Mouse (Mus musculus) MEL (cell line): ENCODE data around the gene Col20a1. TPM values are rescaled to one million over a fixed set of nuclear protein-coding genes. Genes with fewer than 3 reads are reported as not detected.

Experiments used
- DNase-seq: peaks from one replicate; pipeline ENCODE4 v3.0.0; 2011; ENCODE audit warnings: low read depth, low spot score
- H3K27ac ChIP-seq: 2 replicates; pipeline ENCODE4 v1.5.1; 2012; ENCODE audit warnings: low read depth, mild to moderate bottlenecking, control low read depth, low read length, moderate library complexity; ENCODE audit not compliant: control insufficient read depth
- H3K27me3 ChIP-seq, 2 experiments: fragments of 150-350 bp in 1 of 2; sonication (generic) in 1 of 2; 2 replicates each; pipeline ENCODE4 v1.6.1; 2012; ENCODE audit warnings: low read length in 2 of 2, mild to moderate bottlenecking in 2 of 2, improper control_type of control experiment in 1 of 2, moderate library complexity in 1 of 2; ENCODE audit not compliant: insufficient read depth in 2 of 2, control insufficient read depth in 1 of 2
- H3K36me3 ChIP-seq, 2 experiments: 2 replicates each; pipeline ENCODE4 v1.6.1; 2012 to 2014; ENCODE audit warnings: low read length in 2 of 2, improper control_type of control experiment in 1 of 2, inconsistent platforms in 1 of 2, mild to moderate bottlenecking in 1 of 2; ENCODE audit not compliant: insufficient read depth in 2 of 2, control insufficient read depth in 1 of 2
- H3K4me1 ChIP-seq, 2 experiments: fragments of 150-350 bp in 1 of 2; sonication (generic) in 1 of 2; 2 replicates each; pipeline ENCODE4 v1.6.1; 2012; ENCODE audit warnings: low read length in 2 of 2, improper control_type of control experiment in 1 of 2, mild to moderate bottlenecking in 1 of 2; ENCODE audit not compliant: insufficient read depth in 2 of 2, control insufficient read depth in 1 of 2
- H3K4me3 ChIP-seq, 2 experiments: fragments of 150-350 bp in 1 of 2; sonication (generic) in 1 of 2; 2 replicates each; pipeline ENCODE4 v1.5.1; 2012; ENCODE audit warnings: low read depth in 2 of 2, low read length in 2 of 2, mild to moderate bottlenecking in 2 of 2, moderate library complexity in 2 of 2, control low read depth in 1 of 2, improper control_type of control experiment in 1 of 2; ENCODE audit not compliant: control insufficient read depth in 1 of 2, insufficient read depth in 1 of 2
- H3K79me2 ChIP-seq: 2 replicates; pipeline ENCODE4 v1.6.1; 2012; ENCODE audit warnings: mild to moderate bottlenecking, low read length, moderate library complexity; ENCODE audit not compliant: control insufficient read depth, poor library complexity, insufficient read depth
- H3K9ac ChIP-seq: 2 replicates; pipeline ENCODE4 v1.6.1; 2012; ENCODE audit warnings: low read depth, mild to moderate bottlenecking, control low read depth, low read length, moderate library complexity; ENCODE audit not compliant: control insufficient read depth, poor library complexity, severe bottlenecking
- H3K9me3 ChIP-seq: fragments of 150-350 bp; sonication (generic); replicated peaks from 2 replicates; pipeline ENCODE4 v1.6.1; 2012; ENCODE audit warnings: mild to moderate bottlenecking, low read length, improper control_type of control experiment, moderate library complexity; ENCODE audit not compliant: insufficient read depth
- BHLHE40 ChIP-seq: IDR thresholded peaks from 2 replicates; pipeline ENCODE4 v1.6.1; 2012; ENCODE audit warnings: low read depth, mild to moderate bottlenecking, inconsistent platforms, low read length, improper control_type of control experiment, borderline replicate concordance
- CHD2 ChIP-seq: IDR thresholded peaks from 2 replicates; pipeline ENCODE4 v1.6.1; 2011; ENCODE audit warnings: low read length, improper control_type of control experiment
- CTCF ChIP-seq, 3 experiments: IDR thresholded peaks in 2 of 3; conservative IDR thresholded peaks in 1 of 3; 2 replicates each; pipeline ENCODE4 v1.5.1; 2011 to 2012; ENCODE audit warnings: low read length in 3 of 3, low read depth in 2 of 3, mild to moderate bottlenecking in 2 of 3, improper control_type of control experiment in 1 of 3, inconsistent platforms in 1 of 3, mixed read lengths in 1 of 3, moderate library complexity in 1 of 3; ENCODE audit not compliant: control insufficient read depth in 1 of 3, insufficient read depth in 1 of 3, poor library complexity in 1 of 3, severe bottlenecking in 1 of 3
- E2F4 ChIP-seq: IDR thresholded peaks from 2 replicates; pipeline ENCODE4 v1.6.1; 2011; ENCODE audit warnings: low read depth, low read length, improper control_type of control experiment, borderline replicate concordance
- EP300 ChIP-seq, 2 experiments: IDR thresholded peaks; 2 replicates each; pipeline ENCODE4 v1.6.1; 2011; ENCODE audit warnings: improper control_type of control experiment in 2 of 2, low read length in 2 of 2, low read depth in 1 of 2, mild to moderate bottlenecking in 1 of 2
- ETS1 ChIP-seq: IDR thresholded peaks from 2 replicates; pipeline ENCODE4 v1.6.1; 2012; ENCODE audit warnings: low read depth, mild to moderate bottlenecking, inconsistent platforms, low read length, improper control_type of control experiment, moderate library complexity
- GABPA ChIP-seq: IDR thresholded peaks from 2 replicates; pipeline ENCODE4 v1.6.1; 2012; ENCODE audit warnings: low read depth, mild to moderate bottlenecking, inconsistent platforms, low read length, improper control_type of control experiment, moderate library complexity
- HCFC1 ChIP-seq: IDR thresholded peaks from 2 replicates; pipeline ENCODE4 v1.6.1; 2012; ENCODE audit warnings: low read depth, mild to moderate bottlenecking, inconsistent platforms, low read length, improper control_type of control experiment, moderate library complexity
- KAT2A ChIP-seq: conservative IDR thresholded peaks from 2 replicates; pipeline ENCODE4 v1.6.1; 2012; ENCODE audit warnings: low read depth, low read length, improper control_type of control experiment, inconsistent platforms
- MAFK ChIP-seq: IDR thresholded peaks from 2 replicates; pipeline ENCODE4 v1.6.1; 2011; ENCODE audit warnings: low read depth, mild to moderate bottlenecking, low read length, improper control_type of control experiment, borderline replicate concordance
- MAX ChIP-seq: IDR thresholded peaks from 2 replicates; pipeline ENCODE4 v1.6.1; 2011; ENCODE audit warnings: low read length, improper control_type of control experiment
- MAZ ChIP-seq: IDR thresholded peaks from 2 replicates; pipeline ENCODE4 v1.6.1; 2012; ENCODE audit warnings: low read depth, mild to moderate bottlenecking, inconsistent platforms, low read length, improper control_type of control experiment
- MEF2A ChIP-seq: IDR thresholded peaks from 2 replicates; pipeline ENCODE4 v1.6.1; 2014; ENCODE audit warnings: low read depth, mild to moderate bottlenecking, inconsistent platforms, low read length, improper control_type of control experiment; ENCODE audit not compliant: poor library complexity, insufficient replicate concordance, severe bottlenecking; ENCODE audit errors: extremely low read depth
- MXI1 ChIP-seq: IDR thresholded peaks from 2 replicates; pipeline ENCODE4 v1.6.1; 2011; ENCODE audit warnings: mild to moderate bottlenecking, low read depth, low read length, improper control_type of control experiment
- MYC ChIP-seq: IDR thresholded peaks from 2 replicates; pipeline ENCODE4 v1.6.1; 2011; ENCODE audit warnings: low read depth, mild to moderate bottlenecking, low read length, improper control_type of control experiment, moderate library complexity
- NELFE ChIP-seq: IDR thresholded peaks from 2 replicates; pipeline ENCODE4 v1.6.1; 2011; ENCODE audit warnings: low read depth, low read length, improper control_type of control experiment
- NRF1 ChIP-seq: IDR thresholded peaks from 2 replicates; pipeline ENCODE4 v1.6.1; 2014; ENCODE audit warnings: low read depth, mild to moderate bottlenecking, inconsistent platforms, low read length, improper control_type of control experiment, moderate library complexity; ENCODE audit not compliant: poor library complexity, insufficient read depth, severe bottlenecking
- POLR2AphosphoS2 ChIP-seq: IDR thresholded peaks from 2 replicates; pipeline ENCODE4 v1.6.1; 2011; ENCODE audit warnings: low read length, improper control_type of control experiment
- POLR2AphosphoS5 ChIP-seq: IDR thresholded peaks from 2 replicates; pipeline ENCODE4 v1.6.1; 2012; ENCODE audit warnings: low read depth, borderline replicate concordance, mild to moderate bottlenecking, inconsistent platforms, low read length, moderate library complexity, mixed read lengths
- RAD21 ChIP-seq: IDR thresholded peaks from 2 replicates; pipeline ENCODE4 v1.6.1; 2011; ENCODE audit warnings: mild to moderate bottlenecking, low read depth, low read length, improper control_type of control experiment
- RCOR1 ChIP-seq: IDR thresholded peaks from 2 replicates; pipeline ENCODE4 v1.6.1; 2012; ENCODE audit warnings: low read depth, mild to moderate bottlenecking, inconsistent platforms, low read length, improper control_type of control experiment
- SIN3A ChIP-seq: IDR thresholded peaks from 2 replicates; pipeline ENCODE4 v1.6.1; 2012; ENCODE audit warnings: low read length, improper control_type of control experiment, inconsistent platforms
- TAL1 ChIP-seq: IDR thresholded peaks from 2 replicates; pipeline ENCODE4 v1.6.1; 2012; ENCODE audit warnings: mild to moderate bottlenecking, inconsistent platforms, low read length, moderate library complexity, mixed read lengths
- TBP ChIP-seq: IDR thresholded peaks from 2 replicates; pipeline ENCODE4 v1.8.0; 2011; ENCODE audit warnings: low read depth, low read length, improper control_type of control experiment
- TCF12 ChIP-seq: IDR thresholded peaks from 2 replicates; pipeline ENCODE4 v1.6.1; 2014; ENCODE audit warnings: low read depth, mild to moderate bottlenecking, inconsistent platforms, low read length, improper control_type of control experiment, moderate library complexity
- UBTF ChIP-seq: IDR thresholded peaks from 2 replicates; pipeline ENCODE4 v1.6.1; 2012; ENCODE audit warnings: low read depth, mild to moderate bottlenecking, inconsistent platforms, low read length, improper control_type of control experiment, moderate library complexity, borderline replicate concordance; ENCODE audit not compliant: insufficient read depth
- USF1 ChIP-seq: IDR thresholded peaks from 2 replicates; pipeline ENCODE4 v1.6.1; 2014; ENCODE audit warnings: low read depth, mild to moderate bottlenecking, inconsistent platforms, low read length, improper control_type of control experiment, moderate library complexity
- USF2 ChIP-seq, 2 experiments: IDR thresholded peaks; 2 replicates each; pipeline ENCODE4 v1.6.1; 2011 to 2012; ENCODE audit warnings: improper control_type of control experiment in 2 of 2, low read length in 2 of 2, borderline replicate concordance in 1 of 2, inconsistent platforms in 1 of 2, low read depth in 1 of 2, mild to moderate bottlenecking in 1 of 2; ENCODE audit not compliant: insufficient read depth in 1 of 2
- ZKSCAN1 ChIP-seq: IDR thresholded peaks from 2 replicates; pipeline ENCODE4 v1.6.1; 2012; ENCODE audit warnings: low read depth, mild to moderate bottlenecking, inconsistent platforms, low read length, improper control_type of control experiment, moderate library complexity
- ZMIZ1 ChIP-seq: IDR thresholded peaks from 2 replicates; pipeline ENCODE4 v1.6.1; 2012; ENCODE audit warnings: low read depth, mild to moderate bottlenecking, inconsistent platforms, low read length, improper control_type of control experiment, moderate library complexity
- ZNF384 ChIP-seq: IDR thresholded peaks from 2 replicates; pipeline ENCODE4 v1.6.1; 2012; ENCODE audit warnings: low read depth, mild to moderate bottlenecking, inconsistent platforms, low read length, improper control_type of control experiment
- polyA plus RNA-seq, 2 experiments: library from polyadenylated mRNA; stranded (reverse) in 1 of 2; unstranded in 1 of 2; fragments of >175 nt in 1 of 2; fragments of >200 nt in 1 of 2; gene quantifications; 2 replicates each; pipeline versions ENCODE4 v1.2.1 to v1.2.4; 2012; ENCODE audit warnings: low replicate concordance in 2 of 2, low read depth in 1 of 2; ENCODE audit not compliant: insufficient read length in 2 of 2, insufficient read depth in 1 of 2, missing spikeins in 1 of 2
- total RNA-seq: library from RNA; depleted of rRNA; stranded (reverse); fragments of 300-350 nt; gene quantifications from 2 replicates; pipeline ENCODE4 v1.2.3, GENCODE M21; 2012

Col20a1 gene
- total and polyA plus RNA-seq, 3 experiments, result 0.23 to 0.40 TPM; not detected in 1

DNA sequence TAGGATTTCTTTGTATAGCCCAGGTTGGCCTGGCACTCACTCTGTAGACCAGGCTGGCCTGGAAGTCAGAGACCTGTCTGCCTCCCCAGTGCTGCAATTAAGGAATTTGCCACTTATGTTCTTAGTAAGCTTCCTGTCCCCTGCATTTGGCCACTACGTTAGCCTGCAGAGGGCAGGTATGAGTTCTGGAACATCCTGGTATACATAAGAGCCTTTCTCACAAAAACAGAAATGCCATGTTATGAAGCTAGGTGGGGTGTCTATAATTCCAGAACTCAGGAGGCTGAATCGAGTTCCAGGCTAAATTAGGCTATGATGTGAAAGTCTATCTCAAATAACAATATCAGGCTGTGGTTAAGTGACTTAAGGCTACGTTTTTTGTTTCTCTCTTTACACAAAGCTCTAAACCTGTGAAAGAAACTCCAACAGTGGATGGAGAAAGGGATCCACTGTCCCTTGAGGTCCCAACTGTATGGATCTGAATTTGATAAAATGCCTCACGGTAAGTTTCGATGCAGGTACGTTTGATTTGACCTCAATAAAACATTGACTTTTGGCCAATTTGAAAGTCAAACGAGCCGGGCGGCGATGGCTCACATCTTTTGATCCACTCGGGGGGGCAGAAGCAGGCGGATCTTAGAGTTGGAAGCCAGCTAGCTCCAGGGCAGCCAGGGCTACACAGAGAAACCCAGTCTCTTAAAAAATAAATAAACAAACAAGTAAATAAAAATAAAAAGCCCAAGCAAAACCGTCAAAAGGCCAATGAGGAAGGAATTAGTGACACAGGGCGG lies 20.0 kb upstream of the Col20a1 start (continued):
- no peak for TF ChIP-seq NRF1

DNA sequence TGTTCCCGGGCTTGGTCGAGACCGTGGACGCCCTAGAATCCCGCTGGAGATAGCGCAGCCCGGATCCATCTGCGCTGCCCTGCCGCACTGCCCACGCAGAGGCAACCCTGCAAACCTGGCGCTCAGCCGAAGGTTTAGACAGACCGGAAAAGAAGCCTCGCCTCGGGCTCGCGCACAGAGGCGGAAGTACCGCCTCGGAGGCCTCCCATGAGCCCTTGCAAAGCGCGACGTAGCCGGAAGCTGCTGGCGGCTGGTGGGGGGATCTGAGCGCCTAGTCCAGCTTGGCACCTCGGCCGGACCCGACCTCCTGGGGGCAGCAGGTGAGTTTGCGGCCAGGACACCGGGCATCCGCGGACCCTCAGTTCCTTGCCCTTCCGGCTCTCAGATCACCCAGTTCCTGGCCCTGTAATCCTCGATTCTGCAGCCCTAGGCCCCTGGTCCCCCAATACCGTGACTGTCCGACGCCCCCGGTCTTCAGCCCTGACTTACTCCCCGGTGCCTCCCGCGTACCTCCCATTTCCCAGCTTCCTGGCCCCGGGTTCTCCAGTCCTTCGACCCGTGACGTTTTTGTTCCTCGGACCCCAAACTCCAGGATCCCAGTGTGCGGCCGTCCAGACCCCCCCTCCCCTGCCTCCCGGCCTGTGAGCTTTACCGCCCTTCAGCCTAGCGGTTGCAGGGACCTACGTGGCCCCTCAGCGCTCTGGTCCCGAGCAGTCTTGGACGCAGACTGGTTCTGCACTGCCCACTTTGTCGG lies 19.1 kb upstream of the Col20a1 start, which contains the start of gene Arfgap1:
Gene Arfgap1, plus strand, starts transcription at position 216 of the 754 bp plus-strand sequence.
- H3K4me1 ChIP-seq, result peaks cover 2 to 7% of the 10 kb centered on the region in 2 experiments; a peak in 2 of 4 replicates
- peak; percentile 94 for DNase-seq
- H3K27me3 ChIP-seq, result no peaks in the 10 kb centered on the region
- peak within 1 kb of the TSS; percentile 83 for H3K9ac ChIP-seq
- H3K36me3 ChIP-seq, result peaks cover 1 to 11% of the 10 kb centered on the region in 2 experiments
- peak within 1 kb of the TSS; percentile 72 to 88 for H3K4me3 ChIP-seq
- H3K79me2 ChIP-seq, result peaks cover 21% of the 10 kb centered on the region
- no peaks in the 10 kb centered on the region for H3K9me3 ChIP-seq
- H3K27ac ChIP-seq, result peak within 1 kb of the TSS; percentile 51
- TF ChIP-seq ETS1, result peak; percentile 56
- peak; percentile 94 for TF ChIP-seq HCFC1
- peak in 1 of 2 experiments; percentile 41; a peak in 1 of 4 replicates for TF ChIP-seq EP300 (IDR thresholded peaks at IDR 0.05; ENCODE audit: low read depth in 1 of 2, low read length in 2 of 2)
- peak; percentile 87 for TF ChIP-seq MXI1
- peak; percentile 78 for TF ChIP-seq MYC
- TF ChIP-seq E2F4, result no peak
- TF ChIP-seq RAD21, result no peak
- peak; percentile 78 for TF ChIP-seq TBP
- TF ChIP-seq MAZ, result peak; percentile 77
- TF ChIP-seq POLR2AphosphoS5, result no peak
- TF ChIP-seq SIN3A, result peak; percentile 90
- peak; percentile 94 for TF ChIP-seq POLR2AphosphoS2
- peak; percentile 96 for TF ChIP-seq NELFE
- TF ChIP-seq USF2 (IDR thresholded peaks at IDR 0.05; ENCODE audit: borderline replicate concordance in 1 of 2, insufficient read depth in 1 of 2, low read depth in 1 of 2, low read length in 2 of 2), result no peak
- TF ChIP-seq RCOR1, result no peak
- TF ChIP-seq ZNF384, result no peak
- peak; percentile 96 for TF ChIP-seq ZMIZ1
- peak; percentile 75 for TF ChIP-seq TCF12
- no peak for TF ChIP-seq TAL1
- TF ChIP-seq GABPA, result no peak
- no peak for TF ChIP-seq ZKSCAN1
- TF ChIP-seq NRF1, result peak; percentile 46; the same call in 1 of the 2 replicates
- no peak for TF ChIP-seq BHLHE40
- no peak for TF ChIP-seq MEF2A
- no peak for TF ChIP-seq CTCF (IDR thresholded peaks at IDR 0.05 in 2 of 3, conservative IDR thresholded peaks at IDR 0.05 in 1 of 3; ENCODE audit: control insufficient read depth in 1 of 3, insufficient read depth in 1 of 3, low read depth in 2 of 3, low read length in 3 of 3, poor library complexity in 1 of 3, severe bottlenecking in 1 of 3)
- TF ChIP-seq MAX, result peak; percentile 83
- 0 out of 2 replicates have a peak, but pooled peaks have one; percentile 30 for TF ChIP-seq USF1
- no peak for TF ChIP-seq MAFK
- no peak for TF ChIP-seq CHD2
- TF ChIP-seq KAT2A, result peak; percentile 81
- no peak for TF ChIP-seq UBTF
